Mouse (Mus musculus) brain, embryonic 14.5 days (tissue): Measurements from ENCODE around the gene Il2rb.

Source experiments
- CTCF ChIP-seq: fragments of 200-500 bp; IDR thresholded peaks from 2 replicates; pipeline ENCODE4 v1.5.1; 2012; ENCODE audit warnings: inconsistent platforms, mild to moderate bottlenecking, moderate library complexity, borderline replicate concordance; ENCODE audit not compliant: insufficient read depth, insufficient read length; ENCODE audit errors: extremely low read depth
- POLR2A ChIP-seq: fragments of 200-500 bp; IDR thresholded peaks from 2 replicates; pipeline ENCODE4 v1.6.1; 2012; ENCODE audit warnings: mild to moderate bottlenecking, inconsistent platforms, borderline replicate concordance; ENCODE audit not compliant: poor library complexity, insufficient read depth, insufficient read length, severe bottlenecking; ENCODE audit errors: extremely low read depth

DNA sequence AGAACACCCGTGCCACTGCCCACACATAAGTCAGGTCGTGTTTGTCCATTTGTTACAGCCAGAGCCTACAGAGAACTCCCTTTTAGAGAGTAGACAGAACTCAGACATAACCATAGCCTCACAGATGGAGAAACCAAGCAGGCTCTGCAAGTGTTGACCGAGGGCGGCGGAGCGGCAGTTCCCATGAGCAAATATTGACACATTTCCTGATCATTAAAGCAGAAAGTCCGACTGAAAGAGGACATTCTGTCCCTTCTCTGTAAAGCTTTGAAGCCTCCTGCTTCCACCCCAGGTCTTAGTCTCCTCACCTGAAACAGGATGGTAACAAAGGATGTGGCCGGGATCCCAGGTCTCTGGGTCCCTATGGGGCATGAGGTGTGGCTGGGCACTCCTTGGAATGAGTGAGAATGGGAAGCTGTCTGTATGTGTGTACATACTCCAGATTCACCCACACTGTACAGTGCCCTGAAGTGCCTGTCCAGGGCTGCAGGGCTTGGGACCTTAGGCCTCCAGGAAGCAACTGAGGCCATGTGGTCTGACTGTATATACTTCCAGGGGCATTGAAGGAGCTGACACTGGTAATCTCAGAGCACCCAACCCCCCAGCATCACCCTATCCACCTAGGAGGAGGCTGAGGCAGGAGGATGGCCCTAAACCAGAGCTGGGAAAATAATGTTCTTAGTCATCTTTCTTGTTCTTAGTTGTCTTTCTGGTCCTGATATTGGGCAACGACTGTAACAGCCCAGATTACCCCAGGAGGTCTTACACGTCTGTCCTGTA lies 37.7 kb upstream of the Il2rb start:
- TF ChIP-seq CTCF, result no peak
- TF ChIP-seq POLR2A, result no peak
